Mouse (Mus musculus): Measurements from ENCODE around the gene Lysmd4.
"Not testable (repeated sequence)": the region's sequence is repeated elsewhere in the genome, so short reads cannot be mapped to it uniquely, and the experiment has no call there.

The Lysmd4 gene

GRCm38 (mm10) chr7:67230640-67231140 is 8.3 kb downstream of the Lysmd4 start:
- DNase-seq (ENCODE audit: low read depth, low spot score), result no peak

GRCm38 (mm10) chr7:67232504-67232903 is 10.2 kb downstream of the Lysmd4 start:
- DNase-seq (ENCODE audit: low read depth, low spot score), result no peak

GRCm38 (mm10) chr7:67234797-67235196 is 12.5 kb downstream of the Lysmd4 start:
- no peak for DNase-seq (ENCODE audit: low read depth, low spot score)

GRCm38 (mm10) chr7:67236351-67236750 is 14.0 kb downstream of the Lysmd4 start:
- no peak for DNase-seq (ENCODE audit: low read depth, low spot score)

- DNase-seq (ENCODE audit: low read depth, low spot score), result no peak
Measured at GRCm38 (mm10) chr7:67237752-67238151, 15.4 kb downstream of the Lysmd4 start.

- DNase-seq (ENCODE audit: low read depth, low spot score), result no peak
Measured at GRCm38 (mm10) chr7:67241969-67242368, 19.6 kb downstream of the Lysmd4 start.

GRCm38 (mm10) chr7:67243121-67243893 is 21.0 kb downstream of the Lysmd4 start:
- DNase-seq (ENCODE audit: low read depth, low spot score), result peak; percentile 61

GRCm38 (mm10) chr7:67243894-67244282 is 21.5 kb downstream of the Lysmd4 start:
- peak; percentile 26 for DNase-seq (ENCODE audit: low read depth, low spot score)

GRCm38 (mm10) chr7:67245255-67245654 is 22.9 kb downstream of the Lysmd4 start:
- DNase-seq (ENCODE audit: low read depth, low spot score), result no peak

GRCm38 (mm10) chr7:67246067-67246466 is 23.7 kb downstream of the Lysmd4 start:
- no peak for DNase-seq (ENCODE audit: low read depth, low spot score)

GRCm38 (mm10) chr7:67259828-67260563 is 37.7 kb downstream of the Lysmd4 start:
- DNase-seq (ENCODE audit: low read depth, low spot score), result peak; percentile 35

- not testable (repeated sequence) for DNase-seq (ENCODE audit: low read depth, low spot score)
Measured at GRCm38 (mm10) chr7:67270447-67270846, 48.1 kb downstream of the Lysmd4 start.

- DNase-seq (ENCODE audit: low read depth, low spot score), result no peak
Measured at GRCm38 (mm10) chr7:67283581-67283980, 61.2 kb downstream of the Lysmd4 start.

- DNase-seq (ENCODE audit: low read depth, low spot score), result no peak
Measured at GRCm38 (mm10) chr7:67287456-67287855, 65.1 kb downstream of the Lysmd4 start.

GRCm38 (mm10) chr7:67291356-67291755 is 69.0 kb downstream of the Lysmd4 start:
- DNase-seq (ENCODE audit: low read depth, low spot score), result no peak

GRCm38 (mm10) chr7:67296419-67296818 is 74.1 kb downstream of the Lysmd4 start:
- no peak for DNase-seq (ENCODE audit: low read depth, low spot score)

- DNase-seq (ENCODE audit: low read depth, low spot score), result no peak
Measured at GRCm38 (mm10) chr7:67304937-67305336, 82.6 kb downstream of the Lysmd4 start.

GRCm38 (mm10) chr7:67307078-67307477 is 84.7 kb downstream of the Lysmd4 start:
- no peak for DNase-seq (ENCODE audit: low read depth, low spot score)

- peak; percentile 5 for DNase-seq (ENCODE audit: low read depth, low spot score)
Measured at GRCm38 (mm10) chr7:67308102-67308501, 85.8 kb downstream of the Lysmd4 start.

- DNase-seq (ENCODE audit: low read depth, low spot score), result no peak
Measured at GRCm38 (mm10) chr7:67310151-67310550, 87.8 kb downstream of the Lysmd4 start.

GRCm38 (mm10) chr7:67313200-67313599 is 90.9 kb downstream of the Lysmd4 start:
- no peak for DNase-seq (ENCODE audit: low read depth, low spot score)

GRCm38 (mm10) chr7:67318697-67319096 is 96.4 kb downstream of the Lysmd4 start:
- no peak for DNase-seq (ENCODE audit: low read depth, low spot score)

- no peak for DNase-seq (ENCODE audit: low read depth, low spot score)
Measured at GRCm38 (mm10) chr7:67320359-67320758, 98.0 kb downstream of the Lysmd4 start.
